Mouse (Mus musculus): ENCODE measurements at regions not wholly inside any gene's neighbourhood (a gene's known extent, or its start where the extent isn't known, plus 50 kb on each side); places are given as distances from the start of the nearest gene placed in this dataset.
A peak's percentile ranks its signal among the peaks of the same experiment; 100 is the strongest.

DNA sequence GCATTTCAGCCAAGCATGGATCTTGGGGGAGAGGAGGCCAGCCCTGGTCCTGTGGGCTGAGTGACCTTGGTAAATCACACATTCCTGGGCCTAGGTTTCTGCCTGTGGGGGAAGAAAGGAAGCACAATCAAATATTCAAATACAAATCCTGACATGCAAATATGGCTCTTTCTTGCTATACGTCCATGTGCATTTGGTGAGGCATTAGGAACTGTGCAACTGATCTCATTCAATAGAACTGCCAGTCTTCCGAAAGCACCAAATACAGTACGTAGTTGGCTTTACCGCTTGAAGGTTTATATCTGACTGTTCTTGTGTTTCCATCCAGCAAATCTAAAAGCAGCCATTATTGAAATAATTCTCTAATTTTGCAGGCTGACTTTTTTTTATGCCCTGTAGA lies 278.9 kb downstream of the Sox11 start:
- Histone ChIP-seq H3K9me3 (replicated peaks; ENCODE audit: control insufficient read depth, low read length) (no peaks in the 10 kb centered on the region), H3K4me2 (ENCODE audit: low read depth, low read length) (no peak overlapping the region), H3K9ac (replicated peaks; ENCODE audit: low read length) (no peak overlapping the region), H3K4me1 (ENCODE audit: control insufficient read depth, insufficient read depth, low read length) (no peaks in the 10 kb centered on the region; the same call in 1 of the 2 replicates), H3K36me3 (replicated peaks; ENCODE audit: control insufficient read depth, insufficient read depth, low read depth, low read length) (no peaks in the 10 kb centered on the region), H3K4me3 (ENCODE audit: low read depth, low read length) (no peak overlapping the region), H3K27me3 (ENCODE audit: control insufficient read depth, insufficient read depth, low read length) (no peaks in the 10 kb centered on the region), H3K27ac (replicated peaks; ENCODE audit: low read depth, low read length) (no peak overlapping the region)
- ATAC-seq (replicated peaks; ENCODE audit: insufficient number of reproducible peaks, low FRiP score, low TSS enrichment, low read depth), result no peak
- DNase-seq (ENCODE audit: low spot score), result no peak
- WGBS, result 71% methylated on average over 4 of the region's 4 CpGs

DNA sequence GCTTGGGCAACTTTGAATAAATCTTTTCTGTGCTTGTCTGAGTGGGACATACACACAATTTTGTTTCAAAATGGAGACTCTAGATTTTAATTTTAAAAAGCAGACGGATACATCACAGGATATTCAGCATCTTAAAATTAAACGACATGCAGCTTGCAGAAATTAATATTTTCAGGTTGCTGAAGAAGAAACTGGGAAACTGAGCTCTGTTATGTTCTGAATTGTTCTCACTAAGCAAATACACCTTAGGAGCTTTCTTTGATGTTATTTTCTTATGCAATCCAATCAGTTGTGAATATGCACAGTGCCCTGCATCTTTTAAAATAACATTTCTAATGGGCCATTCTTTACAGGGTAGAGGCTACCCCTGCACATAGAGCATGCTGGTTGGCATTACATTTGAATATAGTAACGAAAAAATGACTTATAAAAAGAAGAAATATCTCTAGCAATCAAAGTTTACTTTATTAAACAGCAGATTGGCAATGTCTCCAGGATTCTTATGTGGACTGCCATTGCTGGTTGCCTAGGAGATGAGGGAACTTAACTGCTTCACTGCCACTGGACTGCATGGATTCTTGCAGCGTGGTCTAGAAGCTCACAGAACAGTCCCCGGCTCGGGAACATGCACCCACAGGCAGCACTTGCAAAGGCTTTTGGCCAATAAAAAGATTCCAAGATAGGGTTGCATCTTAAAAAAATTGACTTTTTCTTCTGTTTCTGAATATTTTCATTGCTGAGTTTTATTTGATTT lies 279.7 kb downstream of the Sox11 start:
- DNase-seq (ENCODE audit: low spot score) (no peak), ATAC-seq (replicated peaks; ENCODE audit: insufficient number of reproducible peaks, low FRiP score, low TSS enrichment, low read depth) (no peak)
- Histone ChIP-seq H3K4me3 (ENCODE audit: low read depth, low read length) (no peak overlapping the region), H3K27ac (replicated peaks; ENCODE audit: low read depth, low read length) (peak overlapping the region; percentile 66), H3K9me3 (replicated peaks; ENCODE audit: control insufficient read depth, low read length) (no peaks in the 10 kb centered on the region), H3K36me3 (replicated peaks; ENCODE audit: control insufficient read depth, insufficient read depth, low read depth, low read length) (no peaks in the 10 kb centered on the region), H3K4me1 (ENCODE audit: control insufficient read depth, insufficient read depth, low read length) (no peaks in the 10 kb centered on the region; the same call in 1 of the 2 replicates), H3K4me2 (ENCODE audit: low read depth, low read length) (peak overlapping the region; percentile 51), H3K9ac (replicated peaks; ENCODE audit: low read length) (peak overlapping the region; percentile 59), H3K27me3 (ENCODE audit: control insufficient read depth, insufficient read depth, low read length) (no peaks in the 10 kb centered on the region)
- WGBS, result 54% methylated on average over 6 of the region's 6 CpGs

DNA sequence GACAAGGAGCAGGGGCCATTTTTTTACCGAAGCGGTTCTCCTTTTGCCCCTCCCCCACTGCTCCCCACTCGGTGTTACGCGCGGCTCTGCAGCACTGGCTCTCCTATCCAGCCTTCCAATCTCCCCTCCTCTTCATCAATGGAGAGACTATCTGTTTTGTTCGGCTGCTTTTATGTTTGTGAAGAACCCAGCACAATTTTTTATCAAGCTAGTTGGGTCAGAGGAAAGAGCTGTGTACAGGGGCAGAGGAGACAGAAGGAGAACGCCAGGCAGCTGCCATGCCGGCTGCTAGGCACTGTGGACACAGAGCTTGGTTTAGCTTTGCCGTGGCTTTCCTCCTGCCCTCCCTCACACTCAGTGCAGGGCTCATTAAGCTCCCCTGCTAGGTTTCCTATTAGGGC lies 280.3 kb downstream of the Sox11 start:
- peak overlapping the region; percentile 66 for H3K27ac ChIP-seq (replicated peaks; ENCODE audit: low read depth, low read length)

DNA sequence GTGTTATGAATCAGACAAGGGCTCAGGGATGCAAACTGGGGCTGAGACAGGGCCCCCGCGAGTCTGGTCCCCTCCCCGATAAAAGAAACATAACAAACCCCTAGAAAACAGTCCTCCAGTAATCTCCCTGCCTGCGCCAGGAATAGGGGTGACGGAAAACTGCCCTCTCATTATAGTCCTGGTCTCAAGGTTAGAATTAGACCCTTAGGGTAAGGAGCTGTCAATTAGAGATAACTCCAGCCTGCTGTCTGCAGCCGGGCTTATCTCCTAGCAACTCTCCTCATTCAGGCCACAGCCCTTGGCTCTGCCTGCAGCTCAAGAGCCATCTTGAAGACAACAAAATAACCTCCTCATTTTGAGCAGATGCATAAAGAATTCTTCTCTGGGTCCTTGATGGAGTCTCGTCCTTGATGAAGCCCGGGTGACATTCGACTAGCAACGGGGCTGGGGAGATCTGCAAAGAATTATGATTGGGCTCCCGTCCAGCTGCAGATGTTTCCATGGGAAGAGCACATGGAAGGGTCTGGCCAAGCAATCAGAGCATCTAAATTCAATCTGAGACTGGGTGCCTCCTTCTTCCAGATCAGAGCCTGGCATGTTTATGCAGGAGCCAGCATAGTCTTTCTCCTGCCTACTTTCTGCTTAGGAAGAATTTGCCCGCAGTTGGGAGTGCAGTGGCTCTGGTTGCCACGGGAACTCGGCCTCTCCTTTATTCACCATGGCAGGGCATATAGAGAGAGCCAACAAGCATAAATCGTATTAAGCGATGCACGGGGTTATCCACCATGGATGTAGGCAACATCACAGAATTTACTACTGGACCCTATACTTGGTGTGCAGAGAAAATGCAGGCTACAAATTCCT lies 281.2 kb downstream of the Sox11 start:
- Histone ChIP-seq H3K4me1 (ENCODE audit: control insufficient read depth, insufficient read depth, low read length) (no peaks in the 10 kb centered on the region; the same call in 1 of the 2 replicates), H3K4me3 (ENCODE audit: low read depth, low read length) (no peak overlapping the region), H3K9me3 (replicated peaks; ENCODE audit: control insufficient read depth, low read length) (no peaks in the 10 kb centered on the region), H3K9ac (replicated peaks; ENCODE audit: low read length) (no peak overlapping the region; the same call in 1 of the 2 replicates), H3K27ac (replicated peaks; ENCODE audit: low read depth, low read length) (peak overlapping the region; percentile 66), H3K4me2 (ENCODE audit: low read depth, low read length) (peak overlapping the region; percentile 8), H3K27me3 (ENCODE audit: control insufficient read depth, insufficient read depth, low read length) (no peaks in the 10 kb centered on the region), H3K36me3 (replicated peaks; ENCODE audit: control insufficient read depth, insufficient read depth, low read depth, low read length) (no peaks in the 10 kb centered on the region)
- WGBS, result 9% methylated on average over 17 of the region's 17 CpGs
- DNase-seq (ENCODE audit: low spot score) (peak; percentile 75), ATAC-seq (replicated peaks; ENCODE audit: insufficient number of reproducible peaks, low FRiP score, low TSS enrichment, low read depth) (peak; percentile 62)

More for the DNA sequence above, 280.3 kb downstream of the Sox11 start:
- Histone ChIP-seq H3K4me1 (ENCODE audit: control insufficient read depth, insufficient read depth, low read length) (no peaks in the 10 kb centered on the region; the same call in 1 of the 2 replicates), H3K9ac (replicated peaks; ENCODE audit: low read length) (peak overlapping the region; percentile 59), H3K4me3 (ENCODE audit: low read depth, low read length) (peak overlapping the region; percentile 17), H3K4me2 (ENCODE audit: low read depth, low read length) (peak overlapping the region; percentile 51), H3K9me3 (replicated peaks; ENCODE audit: control insufficient read depth, low read length) (no peaks in the 10 kb centered on the region), H3K36me3 (replicated peaks; ENCODE audit: control insufficient read depth, insufficient read depth, low read depth, low read length) (no peaks in the 10 kb centered on the region), H3K27me3 (ENCODE audit: control insufficient read depth, insufficient read depth, low read length) (no peaks in the 10 kb centered on the region)
- ATAC-seq (replicated peaks; ENCODE audit: insufficient number of reproducible peaks, low FRiP score, low TSS enrichment, low read depth), result peak; percentile 63; the same call in 1 of the 2 replicates
- 2% methylated on average over 10 of the region's 10 CpGs for WGBS
- peak; percentile 83 for DNase-seq (ENCODE audit: low spot score)

DNA sequence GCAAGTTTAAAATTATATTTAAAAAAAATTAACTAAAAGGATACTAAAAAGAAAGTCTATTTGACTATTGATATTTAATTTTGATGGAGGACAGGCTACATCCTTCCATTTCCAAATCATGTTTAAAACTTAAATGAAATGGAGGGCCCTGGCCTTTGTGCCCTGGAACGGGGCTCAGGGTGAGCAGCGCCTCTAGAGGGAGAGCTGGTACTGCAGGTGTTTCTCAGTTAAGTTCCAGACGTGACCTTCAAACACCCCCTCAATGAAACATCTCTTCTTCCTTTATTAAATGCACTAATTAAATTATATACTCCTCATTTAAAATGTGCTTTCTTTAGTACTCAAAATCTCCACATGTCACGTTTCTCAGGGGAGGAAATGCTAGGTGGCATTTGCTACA lies 282.5 kb downstream of the Sox11 start:
- no peaks in the 10 kb centered on the region for H3K9me3 ChIP-seq (replicated peaks; ENCODE audit: control insufficient read depth, low read length)
- H3K9ac ChIP-seq (replicated peaks; ENCODE audit: low read length), result no peak overlapping the region
- H3K4me3 ChIP-seq (ENCODE audit: low read depth, low read length), result no peak overlapping the region
- ATAC-seq (replicated peaks; ENCODE audit: insufficient number of reproducible peaks, low FRiP score, low TSS enrichment, low read depth) (no peak), DNase-seq (ENCODE audit: low spot score) (peak; percentile 71)
- no peak overlapping the region for H3K4me2 ChIP-seq (ENCODE audit: low read depth, low read length)
- 12% methylated on average over 4 of the region's 4 CpGs for WGBS
- H3K27me3 ChIP-seq (ENCODE audit: control insufficient read depth, insufficient read depth, low read length), result no peaks in the 10 kb centered on the region
- H3K27ac ChIP-seq (replicated peaks; ENCODE audit: low read depth, low read length), result 0 out of 2 replicates have a peak overlapping the region, but pooled peaks have one; percentile 22
- no peaks in the 10 kb centered on the region; the same call in 1 of the 2 replicates for H3K4me1 ChIP-seq (ENCODE audit: control insufficient read depth, insufficient read depth, low read length)
- H3K36me3 ChIP-seq (replicated peaks; ENCODE audit: control insufficient read depth, insufficient read depth, low read depth, low read length), result no peaks in the 10 kb centered on the region

DNA sequence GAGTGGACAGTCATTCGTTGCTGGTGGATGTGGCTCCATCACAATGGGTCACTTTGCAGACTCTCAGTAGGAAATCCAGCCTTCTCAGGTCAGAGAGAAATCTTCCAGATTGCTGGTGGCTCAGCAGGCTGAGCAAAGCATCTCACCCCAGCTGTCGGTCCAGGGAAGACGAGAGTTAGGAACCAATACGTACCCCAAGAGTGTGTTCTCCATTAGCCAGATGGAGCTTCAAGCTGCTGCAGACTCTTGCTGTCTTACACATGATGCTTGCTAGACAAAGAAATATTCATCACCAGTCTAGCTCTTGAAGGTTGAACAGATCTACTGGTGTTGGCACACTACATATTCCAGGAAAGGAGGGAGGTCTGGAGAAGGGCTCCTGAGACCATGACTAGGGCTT lies 288.0 kb downstream of the Sox11 start:
- Histone ChIP-seq H3K4me3 (ENCODE audit: low read depth, low read length) (no peak overlapping the region), H3K27me3 (ENCODE audit: control insufficient read depth, insufficient read depth, low read length) (no peaks in the 10 kb centered on the region), H3K4me1 (ENCODE audit: control insufficient read depth, insufficient read depth, low read length) (no peaks in the 10 kb centered on the region), H3K27ac (replicated peaks; ENCODE audit: low read depth, low read length) (no peak overlapping the region), H3K36me3 (replicated peaks; ENCODE audit: control insufficient read depth, insufficient read depth, low read depth, low read length) (no peaks in the 10 kb centered on the region), H3K9ac (replicated peaks; ENCODE audit: low read length) (no peak overlapping the region), H3K4me2 (ENCODE audit: low read depth, low read length) (no peak overlapping the region), H3K9me3 (replicated peaks; ENCODE audit: control insufficient read depth, low read length) (no peaks in the 10 kb centered on the region)
- WGBS, result 89% methylated on average over 4 of the region's 4 CpGs
- DNase-seq (ENCODE audit: low spot score), result no peak
- no peak for ATAC-seq (replicated peaks; ENCODE audit: insufficient number of reproducible peaks, low FRiP score, low TSS enrichment, low read depth)

DNA sequence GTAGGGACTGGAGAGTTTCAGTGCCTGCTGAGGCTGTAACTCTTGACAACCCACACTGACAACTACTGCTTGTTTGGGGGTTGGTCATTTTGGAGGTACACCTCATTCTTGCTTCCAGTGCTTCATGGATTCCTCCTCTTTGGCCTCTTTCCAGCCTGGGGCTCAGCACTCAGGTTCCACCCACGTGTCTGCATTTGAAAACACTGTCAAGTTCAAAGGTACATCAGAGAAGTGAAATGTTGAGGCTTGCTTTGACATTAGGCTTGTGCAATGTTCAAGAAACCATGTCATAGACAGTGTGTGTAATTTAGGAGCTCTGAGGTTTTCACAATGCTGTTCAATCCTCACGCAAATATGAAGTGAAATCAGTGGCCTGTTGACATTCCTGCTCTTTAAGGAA lies 304.5 kb downstream of the Sox11 start:
- ATAC-seq (replicated peaks; ENCODE audit: insufficient number of reproducible peaks, low FRiP score, low TSS enrichment, low read depth) (no peak), DNase-seq (ENCODE audit: low spot score) (no peak)
- H3K4me2 ChIP-seq (ENCODE audit: low read depth, low read length), result no peak overlapping the region
- no peak overlapping the region for H3K27ac ChIP-seq (replicated peaks; ENCODE audit: low read depth, low read length)
- no peak overlapping the region for H3K4me3 ChIP-seq (ENCODE audit: low read depth, low read length)
- no peak overlapping the region for H3K9ac ChIP-seq (replicated peaks; ENCODE audit: low read length)
- H3K27me3 ChIP-seq (ENCODE audit: control insufficient read depth, insufficient read depth, low read length), result no peaks in the 10 kb centered on the region
- H3K4me1 ChIP-seq (ENCODE audit: control insufficient read depth, insufficient read depth, low read length), result no peaks in the 10 kb centered on the region
- WGBS, result 75% methylated on average over 2 of the region's 2 CpGs
- no peaks in the 10 kb centered on the region for H3K9me3 ChIP-seq (replicated peaks; ENCODE audit: control insufficient read depth, low read length)
- no peaks in the 10 kb centered on the region for H3K36me3 ChIP-seq (replicated peaks; ENCODE audit: control insufficient read depth, insufficient read depth, low read depth, low read length)

DNA sequence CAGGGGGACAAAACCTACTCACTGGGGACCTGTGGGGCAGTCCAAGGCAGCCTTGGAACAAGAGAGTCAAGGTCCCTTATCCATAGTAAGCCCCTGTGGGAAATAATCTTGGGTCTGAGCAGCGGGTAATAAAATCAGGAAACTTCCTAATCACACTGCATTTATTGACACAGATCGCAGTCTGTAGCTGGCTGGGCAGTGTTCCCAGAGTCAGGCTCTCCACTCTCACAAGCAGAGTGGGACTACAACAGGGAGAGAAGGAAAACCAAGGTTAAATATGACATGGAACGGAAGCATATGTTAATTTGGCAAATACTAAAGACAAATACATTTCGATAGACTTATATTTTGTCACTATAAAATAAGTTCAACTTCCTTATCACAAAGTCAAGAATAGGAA lies 322.6 kb downstream of the Sox11 start:
- Histone ChIP-seq H3K4me1 (ENCODE audit: control insufficient read depth, insufficient read depth, low read length) (no peaks in the 10 kb centered on the region), H3K4me2 (ENCODE audit: low read depth, low read length) (no peak overlapping the region), H3K36me3 (replicated peaks; ENCODE audit: control insufficient read depth, insufficient read depth, low read depth, low read length) (no peaks in the 10 kb centered on the region), H3K27ac (replicated peaks; ENCODE audit: low read depth, low read length) (no peak overlapping the region), H3K9ac (replicated peaks; ENCODE audit: low read length) (no peak overlapping the region), H3K27me3 (ENCODE audit: control insufficient read depth, insufficient read depth, low read length) (no peaks in the 10 kb centered on the region), H3K9me3 (replicated peaks; ENCODE audit: control insufficient read depth, low read length) (no peaks in the 10 kb centered on the region), H3K4me3 (ENCODE audit: low read depth, low read length) (no peak overlapping the region)
- no peak for ATAC-seq (replicated peaks; ENCODE audit: insufficient number of reproducible peaks, low FRiP score, low TSS enrichment, low read depth)
- WGBS, result 81% methylated on average over 4 of the region's 4 CpGs
- no peak for DNase-seq (ENCODE audit: low spot score)
